Mouse (Mus musculus) limb, embryonic 10.5 days (tissue): ENCODE data around the gene Rbm45. TPM values are rescaled to one million over a fixed set of nuclear protein-coding genes. Genes with fewer than 3 reads are reported as not detected.

Experiments used
- DNase-seq: peaks from one replicate; pipeline ENCODE4 v3.0.0-alpha.2; 2017; ENCODE audit warnings: low spot score
- H3K27ac ChIP-seq: fragments of 300-500 bp; sonication (generic); 2 replicates; pipeline ENCODE4 v1.5.1; 2016; ENCODE audit warnings: mild to moderate bottlenecking
- H3K27me3 ChIP-seq: fragments of 300-500 bp; sonication (generic); 2 replicates; pipeline ENCODE4 v1.6.1; 2016; ENCODE audit warnings: low read depth, mild to moderate bottlenecking; ENCODE audit not compliant: poor library complexity, severe bottlenecking
- H3K36me3 ChIP-seq: fragments of 300-500 bp; sonication (generic); 2 replicates; pipeline ENCODE4 v1.6.1; 2016; ENCODE audit warnings: mild to moderate bottlenecking, moderate library complexity
- H3K4me1 ChIP-seq: fragments of 300-500 bp; sonication (generic); 2 replicates; pipeline ENCODE4 v1.6.1; 2016
- H3K4me3 ChIP-seq: fragments of 300-500 bp; sonication (generic); 2 replicates; pipeline ENCODE4 v1.5.1; 2016; ENCODE audit warnings: mild to moderate bottlenecking, moderate library complexity
- H3K9me3 ChIP-seq: fragments of 300-500 bp; sonication (generic); replicated peaks from 2 replicates; pipeline ENCODE4 v1.6.1; 2016; ENCODE audit warnings: mild to moderate bottlenecking
- WGBS: fragments of 180-500 bp; shearing (Covaris S2); methylation state at CpG from one replicate; pipeline ENCODE4 v1.1.7; 2016; 5-methylcytosine and 5-hydroxymethylcytosine counted together
- polyA plus RNA-seq: library from polyadenylated mRNA; unstranded; fragments of >200 nt; fragmentation: Nextera tagmentation; extraction: Ambion mirVana; gene quantifications from 2 replicates; pipeline ENCODE4 v1.2.1, GENCODE M21; 2016

Rbm45 gene
- polyA plus RNA-seq, 1 experiment from 2014 or later: 14.2 TPM

GRCm38 (mm10) chr2:76406937-76407441 lies 37.2 kb downstream of the Rbm45 start:
- DNase-seq: peak; percentile 81
- 0% methylated on average over 49 of the region's 49 CpGs for WGBS

DNA sequence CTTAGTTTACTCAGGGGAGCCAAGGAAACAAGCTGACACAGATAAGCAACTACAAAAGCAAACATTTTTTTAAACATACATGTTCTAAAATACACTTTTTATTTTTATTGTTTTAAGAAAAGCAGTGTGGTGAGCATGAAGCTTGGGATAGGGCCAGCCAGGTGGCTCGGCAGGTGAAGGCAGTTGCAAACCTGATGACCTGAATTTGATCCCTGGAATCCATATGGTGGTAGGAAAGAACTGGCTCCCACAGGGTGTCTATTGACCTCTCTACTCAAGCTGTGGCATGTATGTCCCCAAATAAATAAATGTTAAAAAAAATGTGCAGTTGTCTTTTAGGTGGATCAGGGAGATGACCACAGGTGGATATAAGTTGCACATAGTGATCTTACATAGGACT lies 39.7 kb downstream of the Rbm45 start:
- Histone ChIP-seq H3K4me1 (peaks cover 20% of the 10 kb centered on the region), H3K27ac (no peak overlapping the region), H3K9me3 (no peaks in the 10 kb centered on the region), H3K27me3 (peaks cover 10% of the 10 kb centered on the region), H3K4me3 (no peak overlapping the region), H3K36me3 (no peaks in the 10 kb centered on the region)
- no peak for DNase-seq
- 86% methylated on average over 1 of the region's 1 CpGs for WGBS

More at GRCm38 (mm10) chr2:76406937-76407441, 37.2 kb downstream of the Rbm45 start:
- Histone ChIP-seq H3K27me3 (peaks cover 28% of the 10 kb centered on the region), H3K36me3 (no peaks in the 10 kb centered on the region), H3K4me1 (peaks cover 20% of the 10 kb centered on the region), H3K4me3 (peak overlapping the region; percentile 96), H3K27ac (peak overlapping the region; percentile 90), H3K9me3 (no peaks in the 10 kb centered on the region)

DNA sequence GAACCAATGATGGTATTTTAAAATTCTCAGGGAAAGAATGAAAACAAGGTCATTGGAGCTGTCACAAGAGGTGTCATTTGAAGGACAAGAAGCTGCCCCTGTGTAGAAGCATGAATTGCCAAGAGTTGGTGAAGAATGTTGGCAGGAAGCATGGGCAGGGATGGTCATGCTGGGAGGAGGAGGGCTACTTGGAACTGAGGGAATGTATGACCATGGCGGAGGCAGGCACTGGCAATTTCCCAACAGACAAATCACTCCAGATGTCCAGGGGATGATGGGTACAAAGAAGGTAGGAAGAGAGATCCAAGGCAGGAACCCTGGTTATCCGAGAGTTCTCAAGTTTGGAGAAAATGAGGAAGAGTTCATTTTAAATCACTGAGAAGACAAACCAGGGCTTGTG lies 40.2 kb downstream of the Rbm45 start:
- WGBS: 95% methylated on average over 2 of the region's 2 CpGs
- Histone ChIP-seq H3K9me3 (no peaks in the 10 kb centered on the region), H3K4me3 (no peak overlapping the region), H3K36me3 (no peaks in the 10 kb centered on the region), H3K27ac (no peak overlapping the region), H3K4me1 (peaks cover 20% of the 10 kb centered on the region), H3K27me3 (peaks cover 5% of the 10 kb centered on the region)
- DNase-seq: no peak

DNA sequence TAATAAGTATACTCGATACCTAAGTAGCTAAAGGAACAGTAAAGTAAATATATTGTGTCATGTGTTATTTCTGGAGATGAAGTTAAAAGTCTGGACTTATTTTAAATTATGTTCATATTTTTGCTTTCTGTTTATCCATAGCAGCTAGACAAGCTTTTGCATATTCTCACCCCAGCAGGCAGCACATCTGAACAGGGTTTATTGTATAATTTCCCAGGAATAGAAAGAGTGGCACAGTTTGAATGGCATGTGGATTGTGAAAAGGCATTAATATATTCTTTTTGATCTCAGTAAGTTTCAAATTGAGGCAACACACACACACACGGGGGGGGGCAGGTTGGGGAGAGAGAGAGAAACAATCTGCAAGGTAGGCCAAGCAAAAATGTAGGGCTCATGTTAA lies 43.1 kb downstream of the Rbm45 start:
- 82% methylated on average over 2 of the region's 2 CpGs for WGBS
- H3K27me3 ChIP-seq: no peaks in the 10 kb centered on the region
- H3K9me3 ChIP-seq: no peaks in the 10 kb centered on the region
- no peak overlapping the region for H3K27ac ChIP-seq
- H3K4me1 ChIP-seq: 0 out of 2 replicates have a peak, but pooled peaks cover under 1% of the 10 kb centered on the region
- no peaks in the 10 kb centered on the region for H3K36me3 ChIP-seq
- DNase-seq: no peak
- no peak overlapping the region for H3K4me3 ChIP-seq

DNA sequence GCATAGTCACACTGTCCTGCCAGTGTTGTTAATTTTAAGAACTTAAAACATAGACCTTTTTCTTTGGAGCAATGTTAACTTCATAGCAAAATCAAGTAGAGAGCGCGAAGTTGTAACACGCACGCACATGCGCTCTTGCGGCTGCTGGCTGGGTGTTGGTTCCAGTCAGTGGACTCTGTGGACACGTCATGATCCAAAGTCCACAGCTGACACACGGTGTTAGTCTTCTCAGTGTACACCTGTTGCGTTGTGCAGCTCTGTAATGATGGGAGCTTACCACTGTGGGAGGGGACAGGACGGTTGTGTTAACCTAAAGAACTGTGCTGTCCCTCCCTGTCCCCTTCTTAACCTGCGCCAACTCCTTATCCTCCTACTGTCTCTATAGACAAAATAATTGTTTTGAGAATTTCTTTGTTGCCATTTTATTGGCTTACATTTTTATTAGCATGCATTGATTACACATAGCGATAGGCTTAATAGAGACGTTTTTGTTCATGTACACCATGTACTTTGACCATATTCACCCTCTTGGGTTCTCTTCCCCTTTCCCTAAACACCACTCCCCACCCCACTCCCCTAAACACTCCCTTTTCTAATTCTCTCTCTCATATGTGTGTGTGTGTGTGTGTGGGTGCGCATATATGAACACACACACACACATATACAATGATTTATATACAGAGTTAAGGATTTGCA lies 47.8 kb downstream of the Rbm45 start:
- no peaks in the 10 kb centered on the region for H3K9me3 ChIP-seq
- 95% methylated on average over 14 of the region's 14 CpGs for WGBS
- peaks cover 25% of the 10 kb centered on the region for H3K4me1 ChIP-seq
- H3K27ac ChIP-seq: no peak overlapping the region
- no peak overlapping the region for H3K4me3 ChIP-seq
- no peaks in the 10 kb centered on the region for H3K27me3 ChIP-seq
- no peak for DNase-seq
- H3K36me3 ChIP-seq: no peaks in the 10 kb centered on the region

DNA sequence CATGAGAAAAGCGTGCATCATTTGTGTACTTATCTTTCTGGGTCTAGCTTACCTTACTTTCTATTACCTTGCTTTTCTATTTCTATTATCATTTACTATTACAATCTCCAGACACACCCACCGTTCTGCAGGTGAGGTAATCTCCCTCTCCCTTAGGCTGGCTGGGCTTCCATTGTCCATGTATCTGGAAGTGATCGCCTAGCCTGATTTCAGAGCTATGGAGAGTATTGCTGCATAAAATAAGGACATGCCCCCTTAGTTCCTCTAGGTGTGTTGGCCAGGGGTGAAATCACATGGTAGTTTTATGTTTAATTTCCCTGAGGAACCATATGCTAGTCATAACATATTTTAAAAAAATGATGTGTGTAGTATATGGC lies 48.3 kb downstream of the Rbm45 start:
- DNase-seq: no peak
- no peaks in the 10 kb centered on the region for H3K36me3 ChIP-seq
- WGBS: 91% methylated on average over 3 of the region's 3 CpGs
- H3K27me3 ChIP-seq: no peaks in the 10 kb centered on the region
- H3K4me1 ChIP-seq: peaks cover 29% of the 10 kb centered on the region
- H3K9me3 ChIP-seq: no peaks in the 10 kb centered on the region
- no peak overlapping the region for H3K4me3 ChIP-seq
- no peak overlapping the region for H3K27ac ChIP-seq

DNA sequence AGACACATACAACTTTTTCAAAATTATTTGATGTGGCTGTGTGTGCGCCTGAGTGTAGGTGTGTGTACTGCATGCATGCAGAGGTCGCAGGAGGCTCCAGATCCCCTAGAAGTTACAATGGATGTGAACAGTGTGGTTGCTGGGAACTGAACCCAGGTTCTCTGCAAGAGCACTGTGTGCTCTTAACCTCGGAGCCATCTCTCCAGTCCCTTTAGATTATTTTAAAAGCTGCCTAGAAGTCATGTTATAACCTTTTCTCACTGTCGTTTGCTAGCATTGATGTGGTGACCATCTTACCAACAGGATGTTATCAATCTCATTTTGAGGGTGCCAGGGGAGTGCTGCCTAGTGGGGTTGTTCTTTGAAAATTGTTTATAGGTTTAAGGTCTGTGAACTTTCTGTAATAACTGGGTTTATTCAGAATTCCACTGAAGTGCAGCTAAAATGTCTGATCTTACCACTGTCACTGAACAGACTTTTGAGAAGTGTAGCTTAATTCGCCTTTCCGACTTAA lies 51.7 kb downstream of the Rbm45 start:
- Histone ChIP-seq H3K9me3 (no peaks in the 10 kb centered on the region), H3K27me3 (no peaks in the 10 kb centered on the region), H3K4me1 (peaks cover 36% of the 10 kb centered on the region), H3K4me3 (no peak overlapping the region), H3K27ac (no peak overlapping the region), H3K36me3 (no peaks in the 10 kb centered on the region)
- no peak for DNase-seq
- WGBS: 57% methylated on average over 6 of the region's 6 CpGs

GRCm38 (mm10) chr2:76426816-76427215 lies 57.0 kb downstream of the Rbm45 start:
- Histone ChIP-seq H3K27me3 (no peaks in the 10 kb centered on the region), H3K9me3 (no peaks in the 10 kb centered on the region), H3K36me3 (no peaks in the 10 kb centered on the region), H3K27ac (no peak overlapping the region), H3K4me3 (no peak overlapping the region), H3K4me1 (peaks cover 41% of the 10 kb centered on the region)
- DNase-seq: no peak
- 69% methylated on average over 3 of the region's 3 CpGs for WGBS

DNA sequence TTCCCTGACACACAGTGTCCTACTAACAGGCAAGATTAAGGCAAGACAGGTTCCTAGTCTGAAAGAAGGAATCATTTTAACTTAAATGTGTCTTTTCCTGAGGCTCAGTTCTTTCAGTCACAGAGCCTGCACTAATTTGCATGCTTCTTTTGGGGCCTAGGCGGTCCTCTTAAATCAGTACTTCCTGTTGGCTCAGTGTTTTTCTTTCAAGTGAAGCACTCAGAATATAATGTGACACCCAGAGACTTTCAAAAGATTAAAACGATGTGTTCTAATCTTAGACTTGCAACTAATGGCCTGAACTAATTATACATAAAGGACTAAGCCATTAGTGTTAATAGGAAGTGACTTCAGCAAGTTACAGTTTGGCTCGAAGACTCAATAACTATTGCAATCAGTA lies 59.5 kb downstream of the Rbm45 start:
- H3K27me3 ChIP-seq: no peaks in the 10 kb centered on the region
- no peak for DNase-seq
- H3K4me1 ChIP-seq: peaks cover 30% of the 10 kb centered on the region
- no peaks in the 10 kb centered on the region for H3K36me3 ChIP-seq
- no peak overlapping the region for H3K4me3 ChIP-seq
- WGBS: 35% methylated on average over 3 of the region's 3 CpGs
- no peak overlapping the region for H3K27ac ChIP-seq
- H3K9me3 ChIP-seq: no peaks in the 10 kb centered on the region

- no peaks in the 10 kb centered on the region for H3K9me3 ChIP-seq
- no peaks in the 10 kb centered on the region for H3K36me3 ChIP-seq
- no peak overlapping the region for H3K4me3 ChIP-seq
- DNase-seq: no peak
- 73% methylated on average over 5 of the region's 5 CpGs for WGBS
- no peak overlapping the region for H3K27ac ChIP-seq
- peaks cover 30% of the 10 kb centered on the region for H3K4me1 ChIP-seq
- no peaks in the 10 kb centered on the region for H3K27me3 ChIP-seq
Measured at GRCm38 (mm10) chr2:76429855-76430254, 60.1 kb downstream of the Rbm45 start.

DNA sequence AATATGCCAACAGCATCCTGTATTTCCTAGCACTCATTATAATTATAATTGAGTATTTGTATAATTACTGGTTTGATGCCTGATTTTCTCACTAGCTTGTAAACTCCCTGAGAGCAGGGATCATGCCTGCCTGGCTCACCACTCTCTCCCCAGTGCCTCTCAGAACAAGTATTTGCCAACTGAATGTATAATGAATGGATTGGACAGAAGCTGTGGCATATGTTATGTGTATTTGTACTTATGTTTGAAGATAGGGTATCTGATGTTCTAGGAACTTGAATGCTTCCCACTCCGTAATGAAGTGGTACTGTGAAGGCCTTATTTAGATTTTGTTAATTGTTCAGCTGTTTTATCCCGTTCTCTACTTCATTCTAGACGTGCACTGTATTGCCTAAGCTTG lies 60.8 kb downstream of the Rbm45 start:
- WGBS: 94% methylated on average over 3 of the region's 3 CpGs
- H3K9me3 ChIP-seq: no peaks in the 10 kb centered on the region

More for the DNA sequence above, 60.8 kb downstream of the Rbm45 start:
- Histone ChIP-seq H3K4me1 (peaks cover 30% of the 10 kb centered on the region), H3K36me3 (no peaks in the 10 kb centered on the region), H3K4me3 (no peak overlapping the region), H3K27me3 (no peaks in the 10 kb centered on the region), H3K27ac (no peak overlapping the region)
- DNase-seq: no peak
